Mouse (Mus musculus) embryonic facial prominence, embryonic 11.5 days (tissue): ENCODE data around the gene Slc16a3. TPM values are rescaled to one million over a fixed set of nuclear protein-coding genes. Genes with fewer than 3 reads are reported as not detected.

Source experiments
- ATAC-seq: fragments of 200-750 bp; cut with Nextera tagmentation; replicated peaks from 2 replicates; pipeline ENCODE4 v1.8.0; 2017; ENCODE audit warnings: low read depth; ENCODE audit not compliant: insufficient number of reproducible peaks, low FRiP score, low TSS enrichment
- DNase-seq: peaks from one replicate; pipeline ENCODE4 v3.0.0-alpha.2; 2015; ENCODE audit warnings: low spot score
- H3K27ac ChIP-seq: fragments of 300-500 bp; sonication (generic); replicated peaks from 2 replicates; pipeline ENCODE4 v1.5.1; 2014; ENCODE audit warnings: mild to moderate bottlenecking, low read depth, low read length, control low read depth
- H3K27me3 ChIP-seq: fragments of 300-500 bp; sonication (generic); 2 replicates; pipeline ENCODE4 v1.6.1; 2014; ENCODE audit warnings: mild to moderate bottlenecking, low read length, moderate library complexity, mixed read lengths; ENCODE audit not compliant: control insufficient read depth, insufficient read depth
- H3K36me3 ChIP-seq: fragments of 300-500 bp; sonication (generic); replicated peaks from 2 replicates; pipeline ENCODE4 v1.6.1; 2014; ENCODE audit warnings: low read depth, mild to moderate bottlenecking, low read length, moderate library complexity, mixed read lengths; ENCODE audit not compliant: control insufficient read depth, insufficient read depth
- H3K4me1 ChIP-seq: fragments of 300-500 bp; sonication (generic); 2 replicates; pipeline ENCODE4 v1.6.1; 2014; ENCODE audit warnings: low read length, mixed read lengths; ENCODE audit not compliant: control insufficient read depth, insufficient read depth
- H3K4me2 ChIP-seq: fragments of 300-500 bp; sonication (generic); 2 replicates; pipeline ENCODE4 v1.6.1; 2014; ENCODE audit warnings: low read depth, mild to moderate bottlenecking, control low read depth, low read length, moderate library complexity
- H3K4me3 ChIP-seq: fragments of 300-500 bp; sonication (generic); 2 replicates; pipeline ENCODE4 v1.5.1; 2014; ENCODE audit warnings: low read depth, low read length, control low read depth
- H3K9ac ChIP-seq: fragments of 300-500 bp; sonication (generic); replicated peaks from 2 replicates; pipeline ENCODE4 v1.6.1; 2014; ENCODE audit warnings: mild to moderate bottlenecking, control low read depth, low read length
- H3K9me3 ChIP-seq: fragments of 300-500 bp; sonication (generic); replicated peaks from 2 replicates; pipeline ENCODE4 v1.6.1; 2016; ENCODE audit warnings: mild to moderate bottlenecking, low read length, inconsistent platforms, mixed read lengths; ENCODE audit not compliant: control insufficient read depth
- WGBS: fragments of 180-500 bp; shearing (Covaris S2); extraction: QIAGEN DNeasy Blood & Tissue Kit; methylation state at CpG from one replicate; pipeline ENCODE4 v1.1.7; 2014; 5-methylcytosine and 5-hydroxymethylcytosine counted together
- polyA plus RNA-seq: library from polyadenylated mRNA; unstranded; fragments of >200 nt; fragmentation: Nextera tagmentation; extraction: Ambion mirVana; gene quantifications from 2 replicates; pipeline ENCODE4 v1.2.1, GENCODE M21; 2014

Gene Slc16a3
- polyA plus RNA-seq, 1 experiment from 2014 or later = 30.7 TPM

DNA sequence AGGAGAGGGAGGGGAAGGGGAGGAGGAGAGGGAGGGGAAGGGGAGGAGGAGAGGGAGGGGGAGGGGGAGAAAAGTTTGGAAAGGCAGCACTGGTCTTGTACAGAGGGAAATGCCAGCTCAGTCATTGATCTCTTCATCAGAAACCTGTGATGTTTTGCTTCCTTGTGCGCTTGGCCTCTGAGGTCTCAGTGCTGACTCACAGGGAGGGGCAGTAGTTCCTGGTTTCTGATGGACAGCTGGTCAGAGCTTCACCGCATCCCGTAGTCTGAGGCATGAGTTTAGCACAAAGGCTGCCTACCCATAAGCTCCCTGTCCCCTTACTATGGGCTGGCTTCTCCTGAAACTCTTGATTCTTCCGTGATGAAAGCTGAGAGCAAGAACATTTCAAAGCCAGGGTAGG, 9.5 kb upstream of the Slc16a3 start:
- no peak for ATAC-seq
- H3K27me3 ChIP-seq = no peaks in the 10 kb centered on the region
- no peaks in the 10 kb centered on the region for H3K9me3 ChIP-seq
- H3K27ac ChIP-seq = no peak overlapping the region
- 50% methylated on average over 4 of the region's 4 CpGs for WGBS
- no peak for DNase-seq
- H3K9ac ChIP-seq = no peak overlapping the region
- H3K36me3 ChIP-seq = no peaks in the 10 kb centered on the region
- H3K4me3 ChIP-seq = no peak overlapping the region
- no peak overlapping the region for H3K4me2 ChIP-seq
- no peaks in the 10 kb centered on the region for H3K4me1 ChIP-seq

DNA sequence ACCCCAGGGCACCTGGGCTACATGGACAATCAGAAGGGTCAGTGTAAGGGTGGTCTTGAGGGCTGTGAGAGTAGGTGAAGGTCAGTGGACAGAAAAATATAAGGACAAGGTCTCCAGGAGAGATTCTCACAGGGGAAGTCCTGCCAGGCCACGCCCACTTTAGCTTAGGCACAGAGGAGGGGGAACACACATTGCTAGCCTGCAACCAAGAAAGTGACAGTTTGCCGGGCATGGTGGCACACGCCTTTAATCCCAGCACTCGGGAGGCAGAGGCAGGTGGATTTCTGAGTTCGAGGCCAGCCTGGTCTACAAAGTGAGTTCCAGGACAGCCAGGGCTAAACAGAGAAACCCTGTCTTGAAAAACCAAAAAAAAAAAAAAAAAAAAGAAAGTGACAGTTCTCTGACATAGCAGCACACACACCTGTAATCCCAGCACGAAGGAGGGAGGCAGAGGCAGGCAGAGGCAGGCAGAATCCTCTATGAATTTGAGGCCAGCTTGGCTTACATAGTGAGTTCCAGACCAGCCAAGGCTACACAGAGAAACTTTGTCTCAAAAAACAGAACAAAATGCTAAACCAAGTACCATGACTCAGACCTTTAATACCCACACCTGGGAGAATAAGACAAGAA, 8.5 kb upstream of the Slc16a3 start:
- ATAC-seq (no peak), DNase-seq (no peak)
- no peaks in the 10 kb centered on the region for H3K27me3 ChIP-seq
- no peak overlapping the region for H3K27ac ChIP-seq
- no peaks in the 10 kb centered on the region for H3K9me3 ChIP-seq
- no peak overlapping the region for H3K4me2 ChIP-seq
- no peaks in the 10 kb centered on the region for H3K4me1 ChIP-seq
- no peak overlapping the region for H3K9ac ChIP-seq
- H3K4me3 ChIP-seq = no peak overlapping the region
- 63% methylated on average over 5 of the region's 6 CpGs for WGBS
- H3K36me3 ChIP-seq = no peaks in the 10 kb centered on the region

DNA sequence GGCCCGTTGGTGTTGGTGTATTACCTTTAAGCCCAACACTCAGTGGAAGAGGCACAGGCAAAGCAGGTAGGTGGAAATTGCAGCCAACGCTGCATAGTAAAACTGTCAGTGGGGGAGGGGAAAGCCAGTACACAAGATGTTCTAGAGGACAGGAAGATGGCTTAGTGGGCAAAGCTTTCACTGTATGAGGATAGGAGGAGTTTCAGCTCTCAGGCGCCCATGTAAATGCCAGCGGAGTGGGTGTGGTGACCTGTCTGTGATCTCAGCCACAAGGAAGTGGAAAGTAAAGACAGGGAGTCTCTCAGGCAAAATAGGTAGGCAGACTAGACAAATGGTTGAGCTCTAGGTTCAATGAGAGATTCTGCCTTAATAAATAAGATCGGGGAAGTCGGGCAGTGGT, 7.3 kb upstream of the Slc16a3 start:
- Histone ChIP-seq H3K36me3 (no peaks in the 10 kb centered on the region), H3K27ac (no peak overlapping the region), H3K9ac (no peak overlapping the region), H3K4me2 (no peak overlapping the region), H3K4me3 (no peak overlapping the region), H3K9me3 (no peaks in the 10 kb centered on the region), H3K27me3 (no peaks in the 10 kb centered on the region), H3K4me1 (no peaks in the 10 kb centered on the region)
- 92% methylated on average over 6 of the region's 6 CpGs for WGBS
- ATAC-seq (no peak), DNase-seq (no peak)

DNA sequence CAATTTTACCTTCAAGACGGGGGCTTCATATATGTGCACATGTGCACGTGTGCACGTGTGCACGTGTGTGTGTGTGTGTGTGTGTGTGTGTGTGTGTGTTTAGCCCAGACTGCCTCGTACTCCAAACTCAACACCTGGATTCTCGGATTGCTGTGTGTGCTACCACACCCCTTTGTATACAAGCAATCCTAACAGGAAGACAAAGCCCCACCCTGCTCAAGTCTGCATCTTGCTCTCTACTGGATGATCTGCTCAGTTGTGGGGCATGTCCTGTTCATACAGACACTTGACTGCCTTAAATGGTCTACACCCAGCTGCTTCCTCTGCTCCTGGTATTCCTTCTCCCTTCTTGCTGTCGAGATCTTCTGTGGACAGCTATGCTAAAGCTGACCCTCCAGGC, 3.0 kb upstream of the Slc16a3 start:
- DNase-seq (no peak), ATAC-seq (no peak)
- Histone ChIP-seq H3K4me2 (no peak overlapping the region), H3K27me3 (no peaks in the 10 kb centered on the region; the same call in 1 of the 2 replicates), H3K4me3 (no peak overlapping the region), H3K9ac (no peak overlapping the region), H3K27ac (no peak overlapping the region), H3K4me1 (peaks cover 2% of the 10 kb centered on the region; the same call in 1 of the 2 replicates), H3K9me3 (no peaks in the 10 kb centered on the region), H3K36me3 (no peaks in the 10 kb centered on the region)
- WGBS = 86% methylated on average over 7 of the region's 7 CpGs

DNA sequence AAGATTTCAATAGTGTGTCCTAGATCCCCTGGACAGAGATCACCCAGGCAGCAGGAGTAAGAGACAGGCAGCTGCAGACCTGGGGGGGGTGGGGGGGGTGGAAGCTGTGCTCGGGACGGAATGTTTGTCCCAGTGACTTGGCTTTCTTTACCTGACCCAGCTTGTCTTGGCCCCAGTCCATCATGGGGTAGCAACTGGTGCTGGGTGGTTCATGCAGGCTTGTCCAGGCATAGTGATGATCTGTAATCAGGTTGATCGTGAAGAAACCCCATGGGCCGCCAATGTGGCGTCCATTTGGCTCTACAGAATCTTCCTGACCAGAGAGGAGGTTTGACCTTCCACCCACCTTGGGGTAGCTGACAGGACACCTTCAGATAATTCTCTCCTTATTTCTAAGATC, 2.4 kb upstream of the Slc16a3 start:
- Histone ChIP-seq H3K9ac (no peak overlapping the region), H3K36me3 (no peaks in the 10 kb centered on the region), H3K27ac (no peak overlapping the region), H3K9me3 (no peaks in the 10 kb centered on the region), H3K4me3 (no peak overlapping the region), H3K27me3 (no peaks in the 10 kb centered on the region; the same call in 1 of the 2 replicates), H3K4me2 (no peak overlapping the region), H3K4me1 (peaks cover 2% of the 10 kb centered on the region; the same call in 1 of the 2 replicates)
- WGBS = 90% methylated on average over 5 of the region's 5 CpGs
- no peak for DNase-seq
- no peak for ATAC-seq

DNA sequence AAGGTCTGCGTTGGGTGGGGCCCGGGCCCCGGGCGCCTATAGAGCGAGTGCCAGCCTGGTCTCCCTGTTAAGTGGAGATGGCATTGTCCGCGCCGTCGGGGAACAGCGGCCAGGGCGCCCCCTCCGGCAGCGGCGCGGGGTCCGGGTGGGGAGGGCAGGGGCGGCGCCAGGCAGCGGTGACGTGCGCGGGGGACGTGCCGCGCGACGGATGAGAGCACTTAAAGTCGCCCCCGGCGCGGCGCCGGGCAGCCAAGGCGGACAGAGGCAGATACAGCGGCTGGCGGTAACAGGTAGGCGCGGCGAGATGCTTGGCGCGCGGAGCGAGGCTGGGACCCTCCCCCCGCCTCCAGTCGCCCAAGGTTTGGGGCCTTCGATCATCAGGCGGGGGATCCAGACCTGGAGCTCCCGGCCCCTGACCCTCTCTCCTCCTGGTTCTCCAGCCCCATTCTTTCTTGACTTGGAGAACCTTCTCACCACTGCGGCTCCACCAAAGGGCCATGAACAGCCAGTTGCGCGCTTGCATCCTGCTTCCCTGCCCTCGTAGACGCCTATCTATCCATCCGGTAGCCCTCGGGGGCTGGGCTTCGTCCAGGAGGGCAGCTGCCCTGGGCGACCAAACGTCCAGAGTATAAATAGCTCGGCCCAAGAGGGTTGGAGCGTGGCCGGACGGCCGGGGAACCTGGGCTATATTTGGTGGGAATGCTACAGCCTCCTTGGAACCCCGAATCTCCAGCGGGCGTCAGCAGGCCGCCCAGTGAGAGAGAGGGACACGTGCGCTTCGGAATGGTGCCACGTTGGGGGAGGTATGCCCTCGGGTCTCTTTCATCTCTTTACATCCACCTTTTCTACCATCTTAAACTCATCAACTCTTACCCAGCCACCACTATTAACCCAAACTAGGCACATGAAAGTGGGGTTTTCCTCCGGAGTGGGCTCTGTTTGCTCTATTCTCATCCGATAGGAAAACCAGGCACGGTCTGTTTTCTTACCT, 876 bp downstream of the Slc16a3 start:
- DNase-seq (peak; percentile 79), ATAC-seq (no peak)
- Histone ChIP-seq H3K9me3 (no peaks in the 10 kb centered on the region), H3K4me1 (peaks cover 5% of the 10 kb centered on the region), H3K27ac (no peak overlapping the region), H3K4me2 (peak overlapping the region; percentile 76), H3K27me3 (no peaks in the 10 kb centered on the region; the same call in 1 of the 2 replicates), H3K36me3 (no peaks in the 10 kb centered on the region), H3K9ac (peak overlapping the region; percentile 59), H3K4me3 (peak overlapping the region; percentile 53)
- under 1% methylated on average over 73 of the region's 75 CpGs for WGBS

DNA sequence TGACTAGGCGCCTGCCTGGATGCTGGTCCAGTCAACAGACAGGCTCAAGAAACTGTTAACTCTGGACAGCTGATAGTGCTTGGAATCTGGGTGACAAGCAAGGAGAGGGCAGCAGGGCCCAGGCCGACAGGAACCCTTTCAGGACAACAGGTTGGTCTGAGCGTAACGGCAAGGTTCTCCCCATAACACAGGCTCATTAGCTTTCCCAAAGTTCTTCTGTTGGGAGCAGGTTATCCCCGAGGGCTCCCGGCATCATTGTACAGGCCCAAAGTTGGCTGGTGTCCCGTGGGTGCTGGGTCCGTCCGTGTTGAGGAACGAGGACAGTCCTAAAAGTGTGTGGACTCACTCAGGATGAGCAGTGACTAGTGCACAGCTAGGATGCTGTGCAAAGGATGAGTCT, 1.6 kb downstream of the Slc16a3 start:
- Histone ChIP-seq H3K4me3 (peak overlapping the region; percentile 53), H3K4me2 (peak overlapping the region; percentile 76), H3K27ac (no peak overlapping the region), H3K9me3 (no peaks in the 10 kb centered on the region), H3K4me1 (peaks cover 5% of the 10 kb centered on the region), H3K27me3 (no peaks in the 10 kb centered on the region; the same call in 1 of the 2 replicates), H3K36me3 (no peaks in the 10 kb centered on the region), H3K9ac (peak overlapping the region; percentile 59)
- ATAC-seq = no peak
- no peak for DNase-seq
- WGBS = 9% methylated on average over 10 of the region's 10 CpGs
